Mouse (Mus musculus): ENCODE measurements around the gene Rnf220.

Gene Rnf220

GRCm38 (mm10) chr4:117291696-117292095, 205.2 kb downstream of the Rnf220 start:
- DNase-seq: no peak

- DNase-seq: peak; percentile 99
These were observed 207.7 kb downstream of the Rnf220 start for GRCm38 (mm10) chr4:117288927-117289801.

GRCm38 (mm10) chr4:117288277-117288926, 208.4 kb downstream of the Rnf220 start:
- DNase-seq: no peak

- no peak for DNase-seq
These were observed 212.5 kb downstream of the Rnf220 start for GRCm38 (mm10) chr4:117284363-117284762.

DNA sequence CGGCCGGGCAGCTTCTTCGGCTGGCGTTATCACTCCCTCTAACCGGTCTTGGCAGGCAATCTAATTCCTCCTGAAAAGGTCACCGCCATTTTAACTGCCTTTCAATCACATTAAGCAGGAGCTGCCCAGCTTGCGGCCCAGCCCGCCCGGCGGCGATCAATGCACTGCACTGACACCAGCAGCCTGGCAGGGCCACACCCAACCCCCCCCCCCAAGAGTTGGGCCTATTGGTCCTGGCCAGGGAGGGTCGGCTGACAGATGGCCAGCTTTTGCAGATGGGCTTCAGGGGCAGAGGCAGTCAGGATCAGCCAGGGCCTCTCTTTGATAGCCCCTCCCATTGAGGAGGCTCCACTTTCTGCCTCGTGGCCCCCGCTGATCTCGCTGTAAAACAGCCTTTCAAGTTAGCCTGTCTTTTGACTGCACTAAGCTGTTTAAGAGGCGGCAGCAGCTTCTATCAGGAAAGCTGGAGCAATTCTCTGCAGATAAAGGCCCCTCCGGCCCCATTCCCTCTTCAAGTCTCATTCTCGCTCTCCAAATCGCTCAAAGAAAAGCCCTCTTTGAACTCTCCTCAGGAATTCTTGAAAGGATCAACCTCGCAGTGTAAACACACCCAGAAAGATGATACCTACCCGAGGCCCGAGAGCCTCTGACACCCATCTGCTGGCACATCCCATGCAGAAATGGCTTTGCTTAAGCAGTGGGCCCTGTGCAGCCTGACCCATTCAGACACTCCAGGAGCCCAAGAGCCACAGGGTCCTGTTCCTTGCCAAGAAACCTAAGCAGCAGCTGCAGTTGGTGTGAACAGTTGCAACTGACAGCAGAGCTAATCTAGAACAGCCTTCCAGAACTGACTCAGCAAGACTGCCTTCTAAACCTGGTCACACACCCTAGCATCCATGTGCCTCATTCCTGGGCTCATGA, 213.3 kb downstream of the Rnf220 start:
- no peak for DNase-seq

- no peak for DNase-seq
These were observed 215.6 kb downstream of the Rnf220 start for GRCm38 (mm10) chr4:117281090-117281845.

DNA sequence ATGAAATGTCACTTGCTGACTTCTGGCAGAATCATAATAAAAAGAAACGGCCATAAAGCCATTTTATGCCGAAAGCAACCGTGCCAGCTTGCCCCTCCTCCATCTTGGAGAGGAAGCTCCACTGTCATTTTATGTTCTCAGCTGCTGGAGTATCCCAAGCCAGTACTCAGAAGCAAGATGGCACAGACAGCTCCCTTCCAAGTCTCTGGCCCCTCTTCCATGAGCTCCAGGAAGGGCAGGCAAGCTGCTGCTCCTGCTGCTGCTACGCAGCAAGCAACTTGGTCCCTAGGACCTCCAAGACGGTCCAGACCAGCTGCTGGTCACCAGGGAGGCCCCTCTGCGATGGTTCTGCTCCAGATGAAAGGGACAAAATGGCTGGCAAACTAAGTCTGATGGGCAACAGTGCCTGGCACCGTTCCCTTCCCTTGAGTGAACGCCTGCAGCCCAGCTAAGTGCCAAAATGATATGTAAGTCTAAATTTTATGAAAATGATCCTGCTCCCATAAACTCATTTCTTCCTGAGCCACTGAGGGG, 216.4 kb downstream of the Rnf220 start:
- no peak for DNase-seq

DNA sequence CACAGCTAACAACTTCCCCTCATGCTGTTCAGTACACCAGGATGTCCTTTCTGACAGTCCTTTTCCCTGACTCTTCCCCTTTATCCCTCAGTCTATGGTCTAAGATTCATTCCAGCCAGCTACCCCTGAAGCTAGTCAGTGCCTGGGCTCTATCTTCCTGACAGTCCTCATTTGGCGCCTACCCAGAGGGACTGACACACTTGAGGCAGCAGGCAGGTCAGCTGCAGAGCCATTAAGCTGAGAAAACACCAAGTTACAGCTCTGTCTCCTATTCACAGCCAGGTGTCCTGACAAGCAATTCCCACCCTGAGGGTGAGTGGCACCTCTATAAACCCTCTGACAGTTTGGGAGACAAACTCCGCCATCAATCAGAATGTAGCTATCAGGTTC, 217.6 kb downstream of the Rnf220 start:
- no peak for DNase-seq

DNA sequence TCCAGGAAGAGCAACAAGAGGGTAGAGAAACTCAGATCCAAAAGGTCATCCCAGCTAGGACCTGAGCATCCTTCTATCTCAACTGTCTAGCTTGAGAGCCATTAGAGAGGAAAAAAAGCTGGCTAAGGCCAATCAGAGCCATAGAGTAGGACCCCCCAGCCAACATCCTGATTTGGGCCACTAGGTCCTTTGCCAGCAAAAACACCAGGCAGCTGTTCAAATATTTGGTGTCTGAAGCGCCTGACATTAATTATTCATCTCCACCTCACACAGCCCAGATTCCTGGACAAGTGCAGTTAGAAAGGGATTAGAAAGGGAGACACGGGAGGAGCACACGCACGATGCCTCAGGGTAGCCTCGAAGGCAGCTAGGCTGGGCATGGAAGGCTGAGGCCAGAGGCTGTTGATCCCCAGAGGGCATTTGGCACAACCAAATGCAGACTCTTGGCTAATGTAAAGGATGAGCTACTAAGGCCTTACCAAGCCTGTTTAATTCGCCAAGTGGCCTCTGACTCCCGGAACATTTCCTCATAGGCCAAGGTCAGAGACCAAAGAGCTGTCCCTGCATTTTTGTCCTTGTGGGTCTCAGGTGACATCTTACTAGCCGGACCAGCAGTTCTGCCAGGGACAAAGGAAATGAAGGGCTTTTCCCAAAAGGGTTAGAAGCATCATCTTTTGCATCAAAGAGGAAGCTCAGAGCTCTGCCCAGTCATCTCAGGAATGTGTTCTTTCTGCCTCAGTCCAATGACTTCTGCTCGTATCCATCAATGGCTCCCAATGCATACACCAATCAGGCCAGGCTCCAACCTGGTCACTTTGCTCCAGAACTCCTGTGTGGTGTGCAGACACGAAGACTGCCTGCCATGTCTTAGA, 218.2 kb downstream of the Rnf220 start:
- DNase-seq: no peak

DNA sequence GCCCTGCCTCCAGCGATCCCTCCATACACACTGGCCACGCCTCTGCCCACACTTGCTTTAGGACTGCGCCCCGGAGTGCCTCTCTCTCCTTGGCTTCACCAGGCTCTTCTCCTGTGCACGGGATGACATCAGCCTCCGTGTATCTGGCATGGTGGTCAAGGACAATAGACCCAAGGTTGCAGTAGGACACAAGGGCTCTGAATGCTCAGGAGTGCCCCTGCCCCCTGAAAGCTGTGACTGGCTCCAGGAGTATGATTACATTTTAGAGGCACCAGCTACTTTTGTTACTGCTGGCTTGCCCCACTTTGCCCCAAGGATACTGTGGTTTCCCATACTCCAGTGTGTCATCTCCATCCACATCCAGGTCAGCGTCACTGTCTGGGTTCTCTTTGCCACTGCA, 219.2 kb downstream of the Rnf220 start:
- DNase-seq: no peak

DNA sequence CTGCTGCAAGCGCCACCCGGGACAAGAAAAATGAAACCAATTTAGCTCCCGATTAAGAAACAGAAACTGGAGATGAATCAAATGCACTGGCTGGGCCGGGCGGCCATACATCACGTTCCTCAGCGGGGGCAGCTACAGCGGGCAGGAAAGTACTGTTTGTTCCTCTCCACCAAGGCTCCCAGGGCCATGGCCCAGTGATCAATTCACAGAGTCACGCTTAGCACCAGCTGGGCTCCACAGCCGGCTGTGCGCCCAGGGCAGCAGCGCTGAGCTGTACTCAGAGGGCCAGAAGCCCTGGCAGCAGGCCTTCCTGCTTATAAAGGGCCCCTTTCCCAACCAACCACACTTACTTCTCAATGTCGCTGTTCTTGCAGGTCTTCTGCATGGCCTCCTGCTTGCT, 219.8 kb downstream of the Rnf220 start:
- DNase-seq: no peak

- DNase-seq: peak; percentile 91
These were observed 220.6 kb downstream of the Rnf220 start for GRCm38 (mm10) chr4:117276281-117276711.

DNA sequence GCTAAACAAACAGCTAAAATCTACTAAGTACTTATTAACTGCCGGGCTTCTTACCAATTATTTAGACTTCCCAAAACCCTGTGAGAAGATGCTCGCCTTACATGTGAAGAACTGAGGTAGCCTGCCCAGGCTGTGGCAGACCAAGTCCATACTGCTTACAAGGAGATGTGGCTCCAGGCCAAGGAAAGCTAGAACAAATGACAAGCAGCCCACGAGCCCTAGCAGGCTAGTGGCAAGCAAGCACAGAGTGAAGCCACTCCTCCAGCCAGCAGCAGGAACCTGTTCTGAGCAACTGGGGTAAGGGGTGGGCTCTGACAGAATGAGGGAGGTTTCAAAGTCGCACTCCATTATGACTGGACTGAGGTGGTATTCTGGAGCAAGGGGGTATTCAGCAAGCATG, 222.1 kb downstream of the Rnf220 start:
- DNase-seq: no peak

GRCm38 (mm10) chr4:117272459-117272858, 224.4 kb downstream of the Rnf220 start:
- DNase-seq: peak; percentile 84

- peak; percentile 92 for DNase-seq
These were observed 226.6 kb downstream of the Rnf220 start for GRCm38 (mm10) chr4:117270278-117270677.

DNA sequence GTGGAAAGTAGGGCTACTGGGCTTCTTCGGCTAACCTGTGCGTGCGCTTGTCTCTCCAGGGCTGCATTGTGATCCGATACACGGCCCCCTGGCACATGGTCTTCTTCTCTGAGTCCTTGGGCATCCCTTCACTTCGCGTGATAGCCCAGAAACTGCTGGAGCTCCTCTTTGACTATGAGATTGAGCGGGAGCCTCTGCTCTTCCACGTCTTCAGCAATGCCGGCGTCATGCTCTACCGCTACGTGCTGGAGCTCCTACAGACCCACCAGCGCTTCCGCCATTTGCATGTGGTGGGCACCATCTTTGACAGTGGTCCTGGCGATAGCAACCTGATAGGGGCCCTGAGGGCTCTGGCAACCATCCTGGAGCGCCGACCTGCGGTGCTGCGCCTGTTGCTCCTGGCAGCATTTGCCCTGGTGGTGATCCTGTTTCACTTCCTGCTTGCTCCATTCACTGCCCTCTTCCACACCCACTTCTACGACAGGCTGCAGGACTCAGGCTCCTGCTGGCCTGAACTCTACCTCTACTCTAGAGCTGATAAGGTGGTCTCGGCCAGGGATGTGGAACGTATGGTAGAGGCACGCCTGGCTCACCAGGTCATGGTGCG, 228.9 kb downstream of the Rnf220 start:
- DNase-seq: peak; percentile 91

DNA sequence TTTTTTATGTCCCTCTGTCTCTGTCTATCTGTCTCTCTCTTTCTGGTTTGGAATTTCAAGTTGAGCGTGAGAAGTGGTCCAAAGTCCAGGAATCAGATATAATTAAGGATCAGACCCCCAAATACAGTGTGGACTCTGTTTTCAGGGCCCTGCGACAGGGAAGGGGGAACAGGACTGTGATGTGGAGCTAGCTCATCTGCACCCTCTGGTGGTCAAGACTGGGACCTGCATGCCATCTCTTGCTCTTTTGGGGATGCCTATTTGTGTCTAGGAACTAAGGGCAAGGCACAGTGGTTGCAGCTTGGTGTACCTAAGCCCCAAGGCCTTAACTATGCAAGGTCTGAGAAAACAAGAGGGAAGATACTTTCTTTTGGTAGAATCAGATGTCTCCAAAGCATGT, 229.6 kb downstream of the Rnf220 start:
- DNase-seq: peak; percentile 96

GRCm38 (mm10) chr4:117262987-117263386, 233.9 kb downstream of the Rnf220 start:
- DNase-seq: no peak

DNA sequence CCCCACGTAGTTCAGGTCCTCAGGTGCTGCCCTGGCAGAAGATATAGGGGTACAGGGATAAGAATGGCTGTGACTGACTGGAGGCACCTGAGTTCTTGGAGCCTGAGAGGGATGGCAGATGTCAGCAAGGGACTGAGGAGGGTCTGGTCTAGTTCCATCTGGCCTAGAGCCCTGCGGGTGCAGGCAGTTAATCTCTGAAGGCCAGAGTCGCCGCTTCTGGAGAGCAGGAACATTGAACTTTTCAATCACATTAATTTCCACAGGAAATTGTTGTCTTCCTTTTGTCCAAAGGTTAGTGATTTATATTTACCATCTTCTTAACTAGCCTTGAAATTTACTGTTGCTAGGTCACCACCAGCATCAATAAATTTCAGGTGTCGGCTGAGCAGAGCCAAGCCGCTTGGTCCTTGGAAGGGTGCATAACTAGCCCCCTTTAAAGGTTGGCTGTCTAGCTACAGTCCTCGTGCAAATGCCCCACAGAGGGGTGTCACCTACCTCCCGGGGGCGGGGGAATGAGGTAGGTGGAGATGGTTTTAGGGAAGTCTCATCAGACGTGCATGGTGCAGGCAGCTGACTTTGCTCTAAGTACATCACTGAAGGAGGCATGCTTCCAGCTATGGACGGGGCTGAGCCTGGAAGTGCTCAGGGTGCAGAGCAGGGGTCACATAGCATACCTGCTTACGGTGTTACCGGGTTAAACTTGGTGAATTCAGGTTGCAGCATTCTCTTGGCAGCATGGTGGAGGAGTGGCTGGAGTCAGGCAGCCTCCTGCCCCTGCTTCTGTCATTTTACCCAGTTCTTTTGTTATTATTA, 234.5 kb downstream of the Rnf220 start:
- no peak for DNase-seq

GRCm38 (mm10) chr4:117261222-117261621, 235.6 kb downstream of the Rnf220 start:
- DNase-seq: no peak

All from heart, adult 11 months (tissue).